Mouse (Mus musculus) mesoderm, embryonic 11.5 days (tissue): Measurements from ENCODE around the gene Gm7929.
"Not testable (repeated sequence)": the region's sequence is repeated elsewhere in the genome, so short reads cannot be mapped to it uniquely, and the experiment has no call there.

Experiments used
- DNase-seq: peaks from one replicate; pipeline ENCODE4 v3.0.0-alpha.2; 2012; ENCODE audit warnings: low read depth, low spot score

The Gm7929 gene

DNA sequence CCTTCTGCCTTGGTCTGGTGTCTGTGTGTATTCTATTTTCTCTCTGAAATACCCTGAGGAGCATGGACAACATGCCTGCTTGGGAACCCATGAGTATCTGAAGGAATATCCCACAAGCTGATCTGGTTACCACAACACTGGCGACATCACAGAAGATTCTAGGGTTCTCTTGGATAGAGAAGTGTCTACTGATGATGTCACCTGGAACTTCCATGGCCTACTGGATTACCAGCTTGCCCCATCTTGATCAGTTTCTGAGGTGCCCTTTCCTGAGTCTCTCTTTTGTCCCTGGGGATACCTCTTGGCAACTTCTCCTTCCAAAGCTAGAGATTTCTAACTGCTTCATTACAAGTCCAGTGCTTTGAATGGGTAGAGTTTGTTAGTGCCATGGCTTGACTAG lies at the start of gene Gm7929:
Gene Gm7929, minus strand, starts transcription at position 101 of the 400 bp plus-strand sequence.
- not testable (repeated sequence) for DNase-seq

DNA sequence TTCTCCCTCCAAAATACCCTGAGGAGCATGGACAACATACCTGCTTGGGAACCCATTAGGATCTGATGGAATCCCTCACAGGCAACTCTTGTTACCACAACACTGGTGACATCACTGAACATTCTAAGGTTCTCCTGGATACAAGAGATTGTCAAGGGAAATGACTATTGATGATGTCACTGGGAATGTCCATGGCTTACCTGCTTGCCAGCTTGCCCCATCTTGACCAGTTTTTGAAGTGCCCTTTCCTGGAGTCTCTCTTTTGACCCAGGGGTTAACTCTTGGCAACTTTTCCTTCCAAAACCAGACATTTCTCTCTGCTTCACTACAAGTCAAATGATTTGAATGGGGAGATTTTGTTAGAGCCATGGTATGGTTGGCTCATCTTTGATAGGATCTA lies 21.9 kb upstream of the Gm7929 start, which contains the start of gene Gm47189:
Gene Gm47189, minus strand, starts transcription at position 101 of the 400 bp plus-strand sequence.
- DNase-seq = not testable (repeated sequence)

DNA sequence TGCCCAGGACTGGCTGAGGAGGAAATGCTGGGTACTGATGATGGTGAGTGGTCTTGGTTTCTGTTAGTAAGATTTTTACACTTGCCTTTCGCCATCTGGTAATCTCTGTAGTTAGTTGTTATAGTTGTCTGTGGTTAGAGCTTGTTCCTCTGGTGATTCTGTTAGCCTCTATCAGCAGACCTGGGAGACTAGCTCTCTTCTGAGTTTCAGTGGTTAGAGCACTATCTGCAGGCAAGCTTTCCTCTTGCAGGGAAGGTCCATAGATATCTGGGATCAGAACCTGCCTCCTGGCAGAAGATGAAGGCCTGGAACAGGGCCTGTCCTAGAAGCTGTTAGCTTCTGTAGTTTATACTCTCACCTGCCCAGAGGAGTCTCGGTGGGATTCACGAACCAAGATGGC lies 5.5 kb upstream of the Gm7929 start:
- DNase-seq = not testable (repeated sequence)

DNA sequence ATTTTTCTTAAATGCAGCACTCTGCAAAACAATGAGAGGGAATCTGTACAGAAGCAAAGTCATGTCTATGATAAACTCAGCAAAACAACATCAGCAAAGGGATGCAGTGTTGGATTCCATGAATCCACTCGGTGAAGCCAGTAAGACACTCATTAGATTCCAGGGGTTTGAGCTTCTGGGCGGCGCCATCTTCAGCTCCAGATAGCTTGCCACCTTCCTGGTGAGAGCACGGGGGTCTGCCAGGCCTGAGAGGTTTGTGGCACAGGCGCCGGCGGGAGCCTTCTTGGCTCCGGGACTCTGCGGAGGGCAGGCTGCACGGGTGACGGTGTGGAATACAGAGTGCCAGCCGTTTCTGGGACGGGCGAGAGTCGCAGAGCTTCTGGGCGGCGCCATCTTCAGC lies 27.0 kb downstream of the Gm7929 start:
- DNase-seq = not testable (repeated sequence)

DNA sequence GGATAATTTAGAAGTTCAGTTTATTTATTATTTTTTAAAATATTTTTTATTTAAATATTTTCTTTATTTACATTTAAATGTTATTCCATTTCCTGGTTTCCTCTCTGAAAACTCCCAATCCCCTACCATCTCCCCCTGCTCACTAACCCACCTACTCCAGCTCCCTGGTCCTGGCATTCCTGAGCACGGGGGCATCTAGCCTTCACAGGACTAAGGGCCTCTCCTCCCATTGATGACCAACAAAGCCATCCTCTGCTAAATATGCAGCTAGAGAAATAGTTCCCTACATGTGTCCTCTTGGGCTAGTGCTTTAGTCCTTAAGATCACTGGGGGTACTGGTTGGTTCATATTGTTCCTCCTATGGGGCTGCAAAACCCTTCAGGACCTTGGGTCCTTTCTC lies 33.2 kb downstream of the Gm7929 start:
- not testable (repeated sequence) for DNase-seq

DNA sequence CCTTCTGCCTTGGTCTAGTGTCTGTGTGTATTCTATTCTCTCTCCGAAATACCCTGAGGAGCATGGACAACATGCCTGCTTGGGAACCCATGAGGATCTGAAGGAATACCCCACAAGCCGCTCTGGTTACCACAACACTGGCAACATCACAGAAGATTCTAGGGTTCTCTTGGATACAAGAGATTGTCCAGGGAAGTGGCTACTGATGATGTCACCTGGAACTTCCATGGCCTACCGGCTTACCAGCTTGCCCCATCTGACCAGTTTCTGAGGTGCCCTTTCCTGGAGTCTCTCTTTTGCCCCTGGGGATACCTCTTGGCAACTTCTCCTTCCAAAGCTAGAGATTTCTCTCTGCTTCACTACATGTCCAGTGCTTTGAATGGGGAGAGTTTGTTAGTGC lies 48.6 kb downstream of the Gm7929 start, which contains the start of gene Gm8068:
Gene Gm8068, minus strand, starts transcription at position 101 of the 400 bp plus-strand sequence.
- not testable (repeated sequence) for DNase-seq
